Mouse (Mus musculus) adrenal gland, adult (tissue): ENCODE measurements around the gene Catsper4.

Experiments used
- DNase-seq, 2 experiments: peaks; one replicate each; pipeline ENCODE4 v3.0.0; 2022 to 2023; ENCODE audit warnings: low spot score in 1 of 2; ENCODE audit not compliant: inconsistent age in 2 of 2

Catsper4 gene

GRCm38 (mm10) chr4:134186268-134186667 lies 40.9 kb downstream of the Catsper4 start:
- no peak for DNase-seq

GRCm38 (mm10) chr4:134185569-134185968 lies 41.6 kb downstream of the Catsper4 start:
- no peak for DNase-seq

DNA sequence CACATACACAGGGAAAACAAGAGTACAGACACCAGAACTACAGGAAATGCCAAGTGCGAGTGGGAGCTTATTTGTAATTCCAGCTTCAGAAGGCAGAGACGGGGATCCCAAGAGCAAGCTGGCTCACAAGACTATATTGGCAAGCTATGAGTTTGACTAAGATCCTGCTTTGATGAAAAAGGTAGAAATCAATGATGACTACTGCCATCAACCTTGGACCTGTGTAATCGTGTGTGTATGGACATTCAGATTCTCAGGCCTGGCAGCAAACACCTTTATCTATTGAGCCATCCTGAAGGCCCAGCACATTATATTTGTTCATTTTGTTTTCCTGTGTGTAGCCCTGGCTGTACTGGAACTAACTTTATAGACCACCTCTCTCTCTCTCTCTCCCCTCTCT lies 43.5 kb downstream of the Catsper4 start:
- DNase-seq, result no peak

DNA sequence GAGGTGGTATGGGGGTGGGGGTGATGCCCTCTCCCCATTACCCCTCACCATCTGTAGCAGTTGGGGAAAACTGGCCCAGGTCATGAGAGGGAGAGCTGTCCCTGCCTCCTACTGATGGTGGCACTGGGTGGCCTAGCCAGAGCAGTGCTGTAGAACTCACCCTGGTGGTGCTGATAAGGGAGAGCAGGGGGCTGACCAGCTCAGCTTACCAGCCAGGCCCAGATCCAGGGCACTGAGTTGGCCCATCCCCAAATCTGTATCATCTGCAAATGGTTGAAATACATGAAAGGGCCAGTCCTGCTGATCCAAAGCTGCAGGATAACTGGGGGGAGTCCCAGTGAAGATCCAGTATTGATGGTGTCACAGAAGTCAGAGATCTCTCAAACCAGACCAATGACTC lies 45.4 kb downstream of the Catsper4 start:
- no peak for DNase-seq

- no peak for DNase-seq
Observed at GRCm38 (mm10) chr4:134181112-134181511, 46.1 kb downstream of the Catsper4 start.

DNA sequence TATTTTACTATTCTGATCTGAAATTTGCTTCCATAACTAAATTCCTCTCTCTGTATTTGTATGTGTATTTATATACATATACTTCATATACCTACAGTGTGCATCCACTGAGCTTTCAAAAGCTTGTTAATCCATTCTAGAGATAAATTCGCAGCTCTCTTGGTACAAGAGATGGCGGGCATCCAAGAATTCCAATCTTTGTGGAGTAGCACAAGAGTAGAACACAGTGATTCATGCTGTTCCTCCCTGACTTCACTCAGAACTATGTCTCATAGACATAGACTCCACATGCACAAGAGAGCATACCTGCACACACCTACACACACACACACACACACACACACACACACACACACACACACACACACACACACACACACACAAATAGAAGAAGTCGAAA lies 54.8 kb downstream of the Catsper4 start:
- DNase-seq, result peak in 1 of 2 experiments; percentile 50

DNA sequence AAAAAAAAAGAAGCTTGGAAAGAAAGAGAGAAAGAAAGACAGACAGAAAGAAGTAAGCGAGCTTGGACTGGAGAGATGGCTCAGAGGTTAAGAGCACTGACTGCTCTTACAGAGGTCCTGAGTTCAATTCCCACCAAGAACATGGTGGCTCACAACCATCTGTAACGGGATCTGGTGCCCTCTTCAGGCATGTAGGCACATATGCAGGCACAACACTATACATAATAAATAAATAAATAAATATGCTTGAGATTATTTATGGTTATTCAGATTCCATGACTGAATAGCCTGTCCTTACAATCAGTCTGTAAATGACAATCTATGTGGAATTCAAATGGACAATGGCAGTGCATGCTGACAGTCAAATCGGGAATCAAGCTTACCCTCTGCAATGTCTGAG lies 60.3 kb downstream of the Catsper4 start:
- no peak for DNase-seq

DNA sequence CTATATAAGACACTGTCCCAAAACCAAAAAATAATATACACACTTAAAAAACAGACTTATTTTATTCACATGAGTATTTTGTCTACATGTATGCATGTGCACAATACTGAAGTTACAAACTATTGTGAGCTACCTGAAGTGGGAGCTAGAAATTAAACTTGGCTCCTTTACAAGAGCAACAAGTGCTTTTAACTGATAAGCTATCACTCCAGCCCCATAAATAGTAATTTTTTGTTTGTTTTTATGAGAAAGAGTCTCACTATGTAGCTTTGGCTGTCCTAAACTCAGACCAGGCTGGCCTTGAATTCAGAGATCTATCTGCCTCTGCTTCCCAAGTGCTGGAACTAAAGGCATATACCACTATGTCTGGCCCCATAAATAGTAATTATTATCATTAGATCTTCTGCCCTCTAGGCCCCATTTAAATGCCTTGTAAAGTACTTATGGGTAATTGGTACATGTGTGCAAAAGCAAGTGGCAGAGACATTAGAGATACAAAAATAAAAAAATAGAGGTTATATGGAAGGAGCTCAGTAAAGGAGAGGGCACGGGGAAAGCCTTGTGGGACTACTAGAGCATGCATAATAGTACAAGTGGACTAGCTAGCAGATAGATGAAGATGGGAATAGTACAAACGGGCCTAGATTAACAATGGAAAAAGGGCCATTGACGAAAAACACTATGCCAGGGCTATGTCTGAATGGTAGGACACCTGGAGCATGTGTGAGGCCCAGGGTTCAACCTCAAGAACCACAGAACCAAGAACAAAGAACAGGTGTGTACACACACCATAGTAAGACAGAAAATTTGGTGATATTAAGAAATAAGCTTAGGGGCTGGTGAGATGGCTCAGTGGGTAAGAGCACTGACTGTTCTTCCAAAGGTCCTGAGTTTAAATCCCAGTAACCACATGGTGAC lies 61.4 kb downstream of the Catsper4 start:
- no peak for DNase-seq

DNA sequence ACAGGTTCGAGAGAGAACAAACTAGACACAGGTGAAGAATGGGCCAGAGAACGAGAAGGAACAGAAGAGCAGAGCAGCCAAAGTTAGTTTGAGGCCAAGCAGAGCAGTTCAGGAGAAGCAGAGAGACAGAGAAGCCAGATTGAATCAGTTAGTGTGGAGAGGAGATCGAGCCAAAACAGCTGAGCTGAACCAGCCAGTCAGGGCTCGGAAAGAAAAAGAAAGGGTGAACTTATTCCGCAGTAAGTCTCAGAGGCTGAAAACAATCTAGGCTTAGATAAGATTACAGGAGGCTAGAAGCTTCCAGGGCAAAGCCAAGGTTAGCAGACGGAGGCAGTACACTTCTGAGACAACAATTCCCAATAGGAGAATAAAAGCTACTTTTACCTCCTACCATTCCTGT lies 62.2 kb downstream of the Catsper4 start:
- DNase-seq, result peak; percentile 28 to 53

- no peak for DNase-seq
Observed at GRCm38 (mm10) chr4:134164591-134164990, 62.6 kb downstream of the Catsper4 start.
